Comparison of ENCODE assay signal across 9 mouse cellular contexts in the genomic region with DNA sequence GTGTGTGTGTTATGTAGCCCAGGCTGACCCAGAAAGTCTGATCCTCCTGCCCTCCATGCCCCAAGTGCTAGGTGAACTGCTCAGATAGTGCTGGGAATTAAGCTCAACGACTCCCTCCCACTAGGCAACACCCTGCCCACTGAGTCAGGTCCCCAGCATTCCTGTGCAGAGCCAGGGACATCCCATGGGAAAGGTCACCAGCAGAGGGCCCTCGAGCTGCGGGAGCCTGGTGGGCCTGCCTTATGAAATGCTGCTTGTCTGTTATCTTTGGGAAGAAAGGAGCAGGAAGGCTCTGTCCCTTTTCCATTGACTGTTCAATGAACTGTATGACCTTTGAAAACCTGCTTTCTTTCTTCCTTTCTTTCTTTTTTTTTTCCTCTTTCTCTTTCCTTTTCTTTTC.
DNase-seq lines count a peak whose midpoint lies in the region; ATAC-seq and TF ChIP-seq lines count a peak whose summit lies in the region.
"Had no signal": no experiment of that assay in that cellular context is flagged by ENCODE, and none has a peak within 500 bp of the region (broad histone marks: within the 10 kb centered on the region; RNA-seq: fewer than 3 reads in every experiment).

No protein-coding gene starts in this region.

- no peaks in the 10 kb centered on the region; the same call in 1 of the 2 replicates for H3K36me3 ChIP-seq in kidney, embryonic 16.5 days (ENCODE audit: insufficient read depth, low read length)
- H3K36me3 ChIP-seq in E14TG2a.4 (ENCODE audit: insufficient read depth, low read length): no peaks in the 10 kb centered on the region
- H3K36me3 ChIP-seq: hindbrain, embryonic 15.5 days had no signal

- WGBS in kidney, embryonic 16.5 days: 19% methylated on average over 3 of the region's 3 CpGs

- no peak for ATAC-seq in kidney, embryonic 16.5 days (ENCODE audit: low FRiP score, low TSS enrichment)

- no peaks in the 10 kb centered on the region for H3K4me1 ChIP-seq in kidney, embryonic 16.5 days (ENCODE audit: insufficient read depth, low read length)
- H3K4me1 ChIP-seq in E14TG2a.4 (replicated peaks; ENCODE audit: low read depth, low read length): peaks cover 83% of the 10 kb centered on the region

- no peaks in the 10 kb centered on the region for H3K27me3 ChIP-seq in kidney, embryonic 16.5 days (ENCODE audit: insufficient read depth, low read length)
- H3K27me3 ChIP-seq in E14TG2a.4 (ENCODE audit: insufficient read depth, low read length): no peaks in the 10 kb centered on the region
- H3K27me3 ChIP-seq: hindbrain, embryonic 15.5 days had no signal

- H3K27ac ChIP-seq in kidney, embryonic 16.5 days (ENCODE audit: low read length): no peak overlapping the region
- H3K27ac ChIP-seq: hindbrain, embryonic 15.5 days had no signal

- H3K9me3 ChIP-seq in kidney, embryonic 16.5 days (ENCODE audit: low read length): no peaks in the 10 kb centered on the region
- H3K9me3 ChIP-seq in E14TG2a.4 (ENCODE audit: low read length): no peaks in the 10 kb centered on the region
- H3K9me3 ChIP-seq: hindbrain, embryonic 15.5 days had no signal

- H3K9ac ChIP-seq in kidney, embryonic 16.5 days (replicated peaks; ENCODE audit: low read length): no peak overlapping the region
- H3K9ac ChIP-seq: hindbrain, embryonic 15.5 days had no signal

- H3K4me3 ChIP-seq in kidney, embryonic 16.5 days (ENCODE audit: low read length): no peak overlapping the region
- H3K4me3 ChIP-seq in E14TG2a.4 (replicated peaks; ENCODE audit: low read length): no peak overlapping the region
- H3K4me3 ChIP-seq: hindbrain, embryonic 15.5 days had no signal

- peak; percentile 39 for TF ChIP-seq CTCF in E14TG2a.4 (conservative IDR thresholded peaks at IDR 0.05; ENCODE audit: low read length)

- no peak overlapping the region for H3K4me2 ChIP-seq in kidney, embryonic 16.5 days (replicated peaks; ENCODE audit: low read depth, low read length)
- H3K4me2 ChIP-seq: hindbrain, embryonic 15.5 days had no signal

- intact Hi-C loops in heart, postnatal 10 days (cut with DNase I): loop anchor here (2.0 kb wide), 1 partner anchor 83 kb away; no protein-coding TSS in a partner anchor

- DNase-seq in kidney, adult 11 months: peak; percentile 35
- peak; percentile 89 for DNase-seq in adrenal gland, postnatal 14 days
- peak; percentile 50 to 61 for DNase-seq in heart, postnatal 10 days
- DNase-seq in mesoderm, embryonic 11.5 days (ENCODE audit: low read depth, low spot score): peak; percentile 36
- DNase-seq in frontal cortex, postnatal 14 days (ENCODE audit: low spot score in 2 of 2): no peak
- no peak for DNase-seq in frontal cortex, postnatal 36 days (ENCODE audit: low spot score in 2 of 2)

Comparison
In these comparisons a context has a peak if more than half of its experiments do, and no peak if none do; other contexts are left out.
1. DNase-seq: peak in kidney, adult 11 months (single experiment), adrenal gland, postnatal 14 days (single experiment), heart, postnatal 10 days (2 of 2) and mesoderm, embryonic 11.5 days (single experiment); none in frontal cortex, postnatal 14 days (0 of 2) and frontal cortex, postnatal 36 days (0 of 2).